Comparison of ENCODE assay signal across 8 mouse cellular contexts in genomic region chr11:102294416-102294815, GRCm38 (mm10). TPM values are rescaled to one million over a fixed set of nuclear protein-coding genes. Genes with fewer than 3 reads are reported as not detected.
DNase-seq lines count a peak whose midpoint lies in the region; ATAC-seq and TF ChIP-seq lines count a peak whose summit lies in the region.

No protein-coding gene starts in this region.

- no peak for TF ChIP-seq POLR2A in embryonic fibroblast, embryonic 13.5 days (IDR thresholded peaks at IDR 0.05; ENCODE audit: low read depth, low read length)

- H3K27ac ChIP-seq in kidney, postnatal 0 days: no peak overlapping the region
- no peak overlapping the region for H3K27ac ChIP-seq in kidney, embryonic 14.5 days (ENCODE audit: low read depth, low read length)
- H3K27ac ChIP-seq in embryonic fibroblast, embryonic 13.5 days (ENCODE audit: insufficient read depth, low read length): no peak overlapping the region
- peak overlapping the region; percentile 96; the same call in 1 of the 2 replicates for H3K27ac ChIP-seq in hindbrain, postnatal 0 days
- peak overlapping the region; percentile 94; the same call in 1 of the 2 replicates for H3K27ac ChIP-seq in midbrain, postnatal 0 days (ENCODE audit: low read depth, low read length)

- TF ChIP-seq CTCF in kidney, postnatal 0 days (IDR thresholded peaks at IDR 0.05; ENCODE audit: low read depth): no peak
- TF ChIP-seq CTCF in embryonic fibroblast, embryonic 13.5 days (IDR thresholded peaks at IDR 0.05; ENCODE audit: borderline replicate concordance, insufficient read depth, low read length): no peak
- TF ChIP-seq CTCF in hindbrain, postnatal 0 days (IDR thresholded peaks at IDR 0.05; ENCODE audit: low read depth): no peak
- TF ChIP-seq CTCF in midbrain, postnatal 0 days (IDR thresholded peaks at IDR 0.05): no peak

- 0 out of 2 replicates have a peak overlapping the region, but pooled peaks have one; percentile 31 for H3K9ac ChIP-seq in kidney, postnatal 0 days (ENCODE audit: low read depth, low read length)
- no peak overlapping the region for H3K9ac ChIP-seq in kidney, embryonic 14.5 days (ENCODE audit: low read depth, low read length)
- H3K9ac ChIP-seq in hindbrain, postnatal 0 days (replicated peaks; ENCODE audit: low read length): peak overlapping the region; percentile 88
- H3K9ac ChIP-seq in midbrain, postnatal 0 days (replicated peaks; ENCODE audit: low read length, poor library complexity, severe bottlenecking): peak overlapping the region; percentile 93

- peaks cover 11% of the 10 kb centered on the region; the same call in 1 of the 2 replicates for H3K4me1 ChIP-seq in kidney, postnatal 0 days (replicated peaks; ENCODE audit: insufficient read depth, low read length)
- peaks cover 12% of the 10 kb centered on the region for H3K4me1 ChIP-seq in kidney, embryonic 14.5 days (ENCODE audit: control insufficient read depth, insufficient read depth, low read length)
- no peaks in the 10 kb centered on the region for H3K4me1 ChIP-seq in embryonic fibroblast, embryonic 13.5 days (ENCODE audit: control insufficient read depth, insufficient read depth, low read length)
- H3K4me1 ChIP-seq in hindbrain, postnatal 0 days (ENCODE audit: insufficient read depth, low read length): peaks cover 10% of the 10 kb centered on the region
- H3K4me1 ChIP-seq in midbrain, postnatal 0 days (ENCODE audit: insufficient read depth, low read length): peaks cover 5% of the 10 kb centered on the region; the same call in 1 of the 2 replicates

- no peak overlapping the region for H3K4me3 ChIP-seq in kidney, postnatal 0 days (replicated peaks; ENCODE audit: low read depth, low read length)
- H3K4me3 ChIP-seq in kidney, embryonic 14.5 days (ENCODE audit: low read length): no peak overlapping the region; the same call in 1 of the 2 replicates
- H3K4me3 ChIP-seq in embryonic fibroblast, embryonic 13.5 days (ENCODE audit: insufficient read depth, low read length): peak overlapping the region; percentile 80; the same call in 1 of the 2 replicates
- H3K4me3 ChIP-seq in hindbrain, postnatal 0 days (ENCODE audit: low read length): peak overlapping the region; percentile 89
- H3K4me3 ChIP-seq in midbrain, postnatal 0 days (ENCODE audit: low read depth, low read length): peak overlapping the region; percentile 92; the same call in 1 of the 2 replicates

- DNase-seq in kidney, postnatal 0 days (ENCODE audit: low spot score): no peak
- no peak for DNase-seq in hindbrain, postnatal 0 days (ENCODE audit: low spot score)
- no peak for DNase-seq in midbrain, postnatal 0 days (ENCODE audit: low spot score)
- DNase-seq in spleen, postnatal 10 days (ENCODE audit: low spot score in 2 of 2): no peak
- no peak for DNase-seq in cerebellum, postnatal 4 days (ENCODE audit: low spot score in 2 of 2)
- DNase-seq in retina, embryonic 14.5 days (ENCODE audit: low spot score): no peak

- 67% methylated on average over 5 of the region's 5 CpGs for WGBS in kidney, postnatal 0 days
- WGBS in kidney, embryonic 14.5 days: 76% methylated on average over 5 of the region's 5 CpGs
- 85% methylated on average over 5 of the region's 5 CpGs for WGBS in hindbrain, postnatal 0 days
- 74% methylated on average over 5 of the region's 5 CpGs for WGBS in midbrain, postnatal 0 days

- no peaks in the 10 kb centered on the region for H3K27me3 ChIP-seq in kidney, postnatal 0 days (ENCODE audit: insufficient read depth, low read length)
- H3K27me3 ChIP-seq in kidney, embryonic 14.5 days (ENCODE audit: control insufficient read depth, insufficient read depth, low read length): no peaks in the 10 kb centered on the region
- H3K27me3 ChIP-seq in hindbrain, postnatal 0 days (ENCODE audit: insufficient read depth, low read length): no peaks in the 10 kb centered on the region
- H3K27me3 ChIP-seq in midbrain, postnatal 0 days (ENCODE audit: insufficient read depth, low read length): no peaks in the 10 kb centered on the region

- H3K9me3 ChIP-seq in kidney, postnatal 0 days (replicated peaks; ENCODE audit: low read length): no peaks in the 10 kb centered on the region
- no peaks in the 10 kb centered on the region for H3K9me3 ChIP-seq in kidney, embryonic 14.5 days (ENCODE audit: control insufficient read depth, low read length)
- H3K9me3 ChIP-seq in hindbrain, postnatal 0 days (ENCODE audit: low read length): no peaks in the 10 kb centered on the region
- no peaks in the 10 kb centered on the region for H3K9me3 ChIP-seq in midbrain, postnatal 0 days (ENCODE audit: low read length)

- peaks cover 34% of the 10 kb centered on the region for H3K36me3 ChIP-seq in kidney, postnatal 0 days (ENCODE audit: insufficient read depth, low read length)
- peaks cover 44% of the 10 kb centered on the region for H3K36me3 ChIP-seq in kidney, embryonic 14.5 days (ENCODE audit: control insufficient read depth, insufficient read depth, low read length)
- H3K36me3 ChIP-seq in hindbrain, postnatal 0 days (ENCODE audit: insufficient read depth, low read length): peaks cover 19% of the 10 kb centered on the region
- H3K36me3 ChIP-seq in midbrain, postnatal 0 days (ENCODE audit: insufficient read depth, low read length): peaks cover 34% of the 10 kb centered on the region

- no peak for ATAC-seq in kidney, postnatal 0 days (replicated peaks; ENCODE audit: low FRiP score, low read depth)
- no peak for ATAC-seq in kidney, embryonic 14.5 days (ENCODE audit: low FRiP score, low TSS enrichment)
- ATAC-seq in hindbrain, postnatal 0 days: no peak
- no peak for ATAC-seq in midbrain, postnatal 0 days (ENCODE audit: low FRiP score)

- H3K4me2 ChIP-seq in kidney, postnatal 0 days (ENCODE audit: low read length): no peak overlapping the region
- H3K4me2 ChIP-seq in kidney, embryonic 14.5 days (replicated peaks; ENCODE audit: low read depth, low read length): no peak overlapping the region
- peak overlapping the region; percentile 93 for H3K4me2 ChIP-seq in hindbrain, postnatal 0 days (ENCODE audit: low read depth, low read length)
- peak overlapping the region; percentile 91; the same call in 1 of the 2 replicates for H3K4me2 ChIP-seq in midbrain, postnatal 0 days (ENCODE audit: low read depth, low read length, poor library complexity, severe bottlenecking)

RNA-seq across cellular contexts. Expression of gene Atxn7l3, which starts 2.0 kb away (rescaled TPM):
- 9.6 and 9.7 TPM in 2 replicates for polyA plus RNA-seq in kidney, postnatal 0 days (2015; fragmentation: Nextera tagmentation; extraction: Ambion mirVana)
- 15.2 and 18.6 TPM in 2 replicates for polyA plus RNA-seq in kidney, embryonic 14.5 days (2014; fragmentation: Nextera tagmentation; extraction: Ambion mirVana)
- polyA plus RNA-seq in embryonic fibroblast, embryonic 13.5 days (2011; ENCODE audit: insufficient read length, low read depth, missing spikeins): 50.7 and 55.6 TPM in 2 replicates
- total RNA-seq in hindbrain, postnatal 0 days (2014; rRNA removed): 146 and 149 TPM in 2 replicates
- 22.8 and 23.7 TPM in 2 replicates for polyA plus RNA-seq in hindbrain, postnatal 0 days (2015; fragmentation: Nextera tagmentation; extraction: Ambion mirVana)
- 166 and 169 TPM in 2 replicates for total RNA-seq in midbrain, postnatal 0 days (2014; rRNA removed)
- polyA plus RNA-seq in midbrain, postnatal 0 days (2015; fragmentation: Nextera tagmentation; extraction: Ambion mirVana): 25.4 and 26.5 TPM in 2 replicates

RNA-seq across cellular contexts. Expression of gene Tmub2, which starts 9.7 kb away (rescaled TPM):
- 46.1 and 49.1 TPM in 2 replicates for polyA plus RNA-seq in kidney, postnatal 0 days (2015; fragmentation: Nextera tagmentation; extraction: Ambion mirVana)
- polyA plus RNA-seq in kidney, embryonic 14.5 days (2014; fragmentation: Nextera tagmentation; extraction: Ambion mirVana): 41.6 and 54.2 TPM in 2 replicates
- 37.7 and 44.6 TPM in 2 replicates for polyA plus RNA-seq in embryonic fibroblast, embryonic 13.5 days (2011; ENCODE audit: insufficient read length, low read depth, missing spikeins)
- 81.8 and 92.7 TPM in 2 replicates for total RNA-seq in hindbrain, postnatal 0 days (2014; rRNA removed)
- polyA plus RNA-seq in hindbrain, postnatal 0 days (2015; fragmentation: Nextera tagmentation; extraction: Ambion mirVana): 71.0 and 72.2 TPM in 2 replicates
- 80.5 and 90.8 TPM in 2 replicates for total RNA-seq in midbrain, postnatal 0 days (2014; rRNA removed)
- polyA plus RNA-seq in midbrain, postnatal 0 days (2015; fragmentation: Nextera tagmentation; extraction: Ambion mirVana): 65.4 and 73.9 TPM in 2 replicates

RNA-seq across cellular contexts. Expression of gene Ubtf, which starts 25.1 kb away (rescaled TPM):
- polyA plus RNA-seq in kidney, postnatal 0 days (2015; fragmentation: Nextera tagmentation; extraction: Ambion mirVana): 75.5 and 80.8 TPM in 2 replicates
- 86.5 and 105 TPM in 2 replicates for polyA plus RNA-seq in kidney, embryonic 14.5 days (2014; fragmentation: Nextera tagmentation; extraction: Ambion mirVana)
- polyA plus RNA-seq in embryonic fibroblast, embryonic 13.5 days (2011; ENCODE audit: insufficient read length, low read depth, missing spikeins): 75.5 and 102 TPM in 2 replicates
- 53.7 and 63.7 TPM in 2 replicates for total RNA-seq in hindbrain, postnatal 0 days (2014; rRNA removed)
- polyA plus RNA-seq in hindbrain, postnatal 0 days (2015; fragmentation: Nextera tagmentation; extraction: Ambion mirVana): 74.6 and 76.1 TPM in 2 replicates
- 64.3 and 71.4 TPM in 2 replicates for total RNA-seq in midbrain, postnatal 0 days (2014; rRNA removed)
- 56.3 and 64.3 TPM in 2 replicates for polyA plus RNA-seq in midbrain, postnatal 0 days (2015; fragmentation: Nextera tagmentation; extraction: Ambion mirVana)

RNA-seq across cellular contexts. Expression of gene Asb16, which starts 25.9 kb away (rescaled TPM):
- 0.09 TPM in 1 of 2 replicates, not detected in the other for polyA plus RNA-seq in kidney, postnatal 0 days (2015; fragmentation: Nextera tagmentation; extraction: Ambion mirVana)
- polyA plus RNA-seq in kidney, embryonic 14.5 days (2014; fragmentation: Nextera tagmentation; extraction: Ambion mirVana): 0.09 TPM in 1 of 2 replicates, not detected in the other
- polyA plus RNA-seq in embryonic fibroblast, embryonic 13.5 days (2011; ENCODE audit: insufficient read length, low read depth, missing spikeins): 0.37 and 0.45 TPM in 2 replicates
- 2.2 and 2.6 TPM in 2 replicates for total RNA-seq in hindbrain, postnatal 0 days (2014; rRNA removed)
- polyA plus RNA-seq in hindbrain, postnatal 0 days (2015; fragmentation: Nextera tagmentation; extraction: Ambion mirVana): 0.29 and 0.41 TPM in 2 replicates
- total RNA-seq in midbrain, postnatal 0 days (2014; rRNA removed): 2.3 and 2.5 TPM in 2 replicates
- polyA plus RNA-seq in midbrain, postnatal 0 days (2015; fragmentation: Nextera tagmentation; extraction: Ambion mirVana): 0.28 and 0.32 TPM in 2 replicates

RNA-seq across cellular contexts. Expression of gene BC030867, which starts 45.7 kb away (rescaled TPM):
- 6.3 and 9.2 TPM in 2 replicates for polyA plus RNA-seq in kidney, postnatal 0 days (2015; fragmentation: Nextera tagmentation; extraction: Ambion mirVana)
- polyA plus RNA-seq in kidney, embryonic 14.5 days (2014; fragmentation: Nextera tagmentation; extraction: Ambion mirVana): 18.2 and 22.9 TPM in 2 replicates
- 6.5 and 10.2 TPM in 2 replicates for polyA plus RNA-seq in embryonic fibroblast, embryonic 13.5 days (2011; ENCODE audit: insufficient read length, low read depth, missing spikeins)
- 2.3 and 2.4 TPM in 2 replicates for total RNA-seq in hindbrain, postnatal 0 days (2014; rRNA removed)
- polyA plus RNA-seq in hindbrain, postnatal 0 days (2015; fragmentation: Nextera tagmentation; extraction: Ambion mirVana): 2.1 and 2.3 TPM in 2 replicates
- 2.1 TPM in 2 replicates for total RNA-seq in midbrain, postnatal 0 days (2014; rRNA removed)
- 0.53 and 0.60 TPM in 2 replicates for polyA plus RNA-seq in midbrain, postnatal 0 days (2015; fragmentation: Nextera tagmentation; extraction: Ambion mirVana)

Comparison
In these comparisons a context has a peak if more than half of its experiments do, and no peak if none do; other contexts are left out.
1. H3K27ac ChIP-seq: peak in hindbrain, postnatal 0 days (single experiment) and midbrain, postnatal 0 days (single experiment); none in kidney, postnatal 0 days (single experiment), kidney, embryonic 14.5 days (single experiment) and embryonic fibroblast, embryonic 13.5 days (single experiment).
2. H3K4me2 ChIP-seq: peak in hindbrain, postnatal 0 days (single experiment) and midbrain, postnatal 0 days (single experiment); none in kidney, postnatal 0 days (single experiment) and kidney, embryonic 14.5 days (single experiment).
3. H3K4me3 ChIP-seq: peak in embryonic fibroblast, embryonic 13.5 days (single experiment), hindbrain, postnatal 0 days (single experiment) and midbrain, postnatal 0 days (single experiment); none in kidney, postnatal 0 days (single experiment) and kidney, embryonic 14.5 days (single experiment).